Mouse (Mus musculus) cortical plate, adult 2 months (tissue): ENCODE data around the gene Nipbl. TPM values are rescaled to one million over a fixed set of nuclear protein-coding genes. Genes with fewer than 3 reads are reported as not detected.

Experiments
- H3K27ac ChIP-seq: fragments of 200-500 bp; 2 replicates; pipeline ENCODE4 v1.5.1; 2012; ENCODE audit warnings: low read length, control low read depth, inconsistent platforms; ENCODE audit not compliant: insufficient read depth
- H3K4me1 ChIP-seq: fragments of 200-500 bp; 2 replicates; pipeline ENCODE4 v1.6.1; 2011; ENCODE audit warnings: low read length; ENCODE audit not compliant: control insufficient read depth, insufficient read depth
- H3K4me3 ChIP-seq: fragments of 200-500 bp; 2 replicates; pipeline ENCODE4 v1.5.1; 2011; ENCODE audit warnings: mild to moderate bottlenecking, low read length, control low read depth; ENCODE audit not compliant: insufficient read depth
- CTCF ChIP-seq: fragments of 200-500 bp; IDR thresholded peaks from 2 replicates; pipeline ENCODE4 v1.5.1; 2011; ENCODE audit warnings: mild to moderate bottlenecking, control low read depth, low read length; ENCODE audit not compliant: insufficient read depth; ENCODE audit errors: extremely low read depth
- POLR2A ChIP-seq: fragments of 200-500 bp; IDR thresholded peaks from 2 replicates; pipeline ENCODE4 v1.6.1; 2011; ENCODE audit warnings: mild to moderate bottlenecking, low read length, control low read depth; ENCODE audit not compliant: insufficient read depth; ENCODE audit errors: extremely low read depth
- polyA plus RNA-seq: library from polyadenylated mRNA; depleted of rRNA; stranded (reverse); fragments of >200 nt; gene quantifications from 2 replicates; pipeline ENCODE4 v1.2.3, GENCODE M21; 2012

Nipbl gene
- polyA plus RNA-seq, 1 experiment: 10.3 TPM

DNA sequence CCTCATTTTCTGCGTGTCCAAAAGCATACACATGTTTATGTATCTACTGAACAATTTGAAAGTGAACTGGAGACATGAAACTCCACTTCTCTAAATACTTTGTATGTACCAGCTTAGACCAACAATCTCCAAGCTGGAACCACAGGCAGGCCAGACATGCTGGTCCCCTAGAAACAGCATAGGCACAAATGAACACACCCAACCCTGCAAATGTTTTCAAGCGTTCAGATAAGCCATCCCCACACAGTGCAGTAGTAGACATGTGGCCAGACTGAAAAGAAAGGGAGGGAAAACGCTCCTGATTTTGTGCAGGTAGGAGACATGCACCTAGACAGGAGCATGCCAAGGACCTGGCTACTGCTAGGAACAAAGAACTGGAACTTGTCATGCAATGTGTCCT is 52.5 kb downstream of the Nipbl start:
- Histone ChIP-seq H3K27ac (no peak overlapping the region), H3K4me1 (no peaks in the 10 kb centered on the region), H3K4me3 (no peak overlapping the region)
- TF ChIP-seq CTCF: no peak
- TF ChIP-seq POLR2A: no peak

DNA sequence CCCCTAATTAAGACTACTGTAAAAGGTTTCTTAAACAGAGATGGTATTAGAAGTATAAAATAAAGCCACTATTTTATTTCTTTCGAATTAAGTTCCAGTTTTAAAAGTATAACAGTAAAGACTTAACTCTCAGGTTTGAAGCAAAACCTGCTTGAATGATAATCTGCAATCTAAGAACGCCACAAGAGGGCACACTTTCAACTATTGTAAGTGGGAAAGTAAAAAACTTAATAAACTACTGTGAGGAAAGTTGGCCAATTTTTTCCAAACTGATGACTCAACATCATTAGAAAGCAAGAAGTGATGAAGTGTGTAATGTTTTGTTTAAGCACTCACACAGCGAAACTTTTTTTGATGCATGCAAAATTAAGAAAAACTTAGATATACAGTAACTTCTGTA is 62.0 kb downstream of the Nipbl start:
- H3K4me1 ChIP-seq: peaks cover 2% of the 10 kb centered on the region; the same call in 1 of the 2 replicates
- no peak overlapping the region for H3K4me3 ChIP-seq
- TF ChIP-seq CTCF (no peak), POLR2A (no peak)
- no peak overlapping the region for H3K27ac ChIP-seq

DNA sequence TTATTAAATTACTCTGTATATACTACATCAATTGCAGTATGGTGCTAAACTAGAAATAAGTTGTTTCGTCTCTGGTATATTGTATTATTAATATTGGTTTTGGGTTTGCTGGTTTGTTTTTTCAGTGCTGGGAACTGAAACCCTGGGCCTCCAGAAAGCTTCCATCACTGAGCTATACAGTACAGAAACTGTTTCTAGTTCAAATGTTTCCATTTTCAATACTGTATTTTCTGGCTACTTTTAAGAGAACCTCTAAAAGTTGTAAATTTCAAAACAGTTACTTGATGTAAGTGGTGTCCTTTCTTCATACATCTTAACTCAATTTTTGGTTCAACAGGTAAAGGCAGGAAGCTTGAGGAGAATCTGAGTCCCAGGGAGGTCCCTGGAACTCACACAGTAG is 68.6 kb downstream of the Nipbl start:
- Histone ChIP-seq H3K4me3 (no peak overlapping the region), H3K4me1 (no peaks in the 10 kb centered on the region), H3K27ac (no peak overlapping the region)
- TF ChIP-seq POLR2A (no peak), CTCF (no peak)

DNA sequence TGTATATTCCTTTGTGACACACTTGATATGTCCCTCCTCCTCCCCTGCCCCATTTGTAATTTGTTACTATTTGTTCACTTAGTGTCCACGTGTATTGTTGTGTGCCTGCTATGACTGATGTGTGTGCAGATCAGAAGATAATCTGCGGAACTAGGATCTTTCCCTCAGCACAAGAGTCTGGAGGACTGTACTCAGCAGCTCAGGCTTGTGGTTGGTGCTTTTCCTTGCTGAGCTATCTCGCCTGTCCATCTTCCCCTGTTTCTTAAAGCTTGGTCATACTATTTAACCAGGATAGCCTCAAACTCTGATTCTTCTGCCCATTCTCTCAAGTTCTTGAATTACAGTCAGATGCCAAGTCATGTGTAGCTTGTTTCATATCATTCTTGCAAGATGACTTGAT is 69.5 kb downstream of the Nipbl start:
- TF ChIP-seq CTCF (no peak), POLR2A (no peak)
- Histone ChIP-seq H3K4me1 (no peaks in the 10 kb centered on the region), H3K4me3 (no peak overlapping the region), H3K27ac (no peak overlapping the region)

DNA sequence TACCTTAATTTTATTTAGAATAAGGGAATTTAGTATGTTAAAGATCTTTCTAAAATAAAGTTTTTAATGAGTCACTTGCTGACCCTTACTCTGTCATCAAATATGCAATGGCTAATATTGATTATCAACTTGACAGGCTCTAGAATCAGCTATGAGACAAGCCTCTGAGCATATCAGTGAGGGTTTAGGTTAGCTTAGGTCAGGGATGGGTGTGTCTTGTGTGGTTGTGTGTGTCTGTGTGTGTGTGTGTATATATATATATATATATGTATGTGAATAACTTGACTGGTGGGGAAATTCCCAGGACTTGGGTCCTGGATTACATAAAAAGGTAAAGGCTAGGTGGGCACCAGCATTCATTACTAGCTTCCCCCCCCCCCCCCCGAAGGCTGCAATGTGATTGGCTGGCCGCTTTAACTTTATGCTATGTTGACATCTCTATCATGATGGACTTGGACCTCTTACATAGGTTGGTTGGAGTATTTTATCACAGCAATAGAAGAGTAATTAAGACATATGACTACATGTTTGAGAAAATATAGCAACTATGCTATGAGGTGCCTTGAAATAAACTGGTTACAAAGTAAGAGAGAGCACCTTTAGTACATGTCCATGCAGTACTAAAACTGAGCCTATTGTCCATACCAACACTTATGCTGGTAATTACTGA is 97.0 kb downstream of the Nipbl start:
- no peaks in the 10 kb centered on the region for H3K4me1 ChIP-seq
- TF ChIP-seq POLR2A: no peak
- TF ChIP-seq CTCF: no peak
- no peak overlapping the region for H3K4me3 ChIP-seq
- H3K27ac ChIP-seq: no peak overlapping the region

- Histone ChIP-seq H3K27ac (no peak overlapping the region), H3K4me1 (no peaks in the 10 kb centered on the region), H3K4me3 (no peak overlapping the region)
- TF ChIP-seq POLR2A: no peak
- no peak for TF ChIP-seq CTCF
Measured at GRCm38 (mm10) chr15:8340596-8340995, 103.7 kb downstream of the Nipbl start.

- no peak overlapping the region for H3K4me3 ChIP-seq
- no peak for TF ChIP-seq CTCF
- no peak for TF ChIP-seq POLR2A
- no peaks in the 10 kb centered on the region for H3K4me1 ChIP-seq
- no peak overlapping the region for H3K27ac ChIP-seq
Measured at GRCm38 (mm10) chr15:8331547-8331946, 112.7 kb downstream of the Nipbl start.

DNA sequence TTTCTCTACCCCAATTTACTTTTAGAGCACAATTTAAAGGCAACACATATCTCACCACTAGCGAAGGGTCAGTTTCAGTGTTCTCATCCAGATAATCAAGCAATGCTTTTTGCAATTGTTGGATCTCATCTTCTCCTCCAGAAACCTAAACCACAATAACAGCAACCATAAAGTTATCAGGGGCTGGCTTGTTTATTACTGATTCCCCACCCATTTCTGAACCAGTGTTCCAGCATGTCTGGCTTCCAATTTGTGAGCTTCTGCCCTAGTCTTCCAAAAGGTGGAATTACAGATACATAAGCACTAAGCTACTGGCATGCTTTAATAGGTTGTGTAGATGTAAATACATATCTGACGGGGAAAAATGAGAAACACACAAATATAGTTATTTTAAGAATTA is 118.6 kb downstream of the Nipbl start:
- no peak overlapping the region for H3K27ac ChIP-seq
- no peaks in the 10 kb centered on the region for H3K4me1 ChIP-seq
- TF ChIP-seq CTCF (no peak), POLR2A (no peak)
- no peak overlapping the region for H3K4me3 ChIP-seq

DNA sequence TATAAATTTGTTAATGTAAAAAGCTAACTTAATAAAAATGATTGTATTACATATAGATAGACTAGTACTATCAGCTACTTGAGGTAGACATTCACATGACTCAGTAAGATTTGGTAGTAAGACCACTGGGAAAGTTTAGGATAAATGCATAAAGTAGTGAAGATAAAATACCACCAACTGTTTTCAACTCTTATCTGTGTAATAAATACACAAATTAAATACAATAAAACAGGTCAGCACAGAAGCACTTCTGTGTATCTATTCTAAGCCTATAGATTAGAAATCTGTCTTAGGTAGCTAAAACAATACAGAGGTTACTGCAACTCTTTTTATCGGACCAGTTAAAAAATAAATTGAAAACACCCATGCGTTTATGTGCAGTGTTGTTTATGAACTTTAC is 119.4 kb downstream of the Nipbl start:
- Histone ChIP-seq H3K4me3 (no peak overlapping the region), H3K27ac (no peak overlapping the region), H3K4me1 (no peaks in the 10 kb centered on the region)
- TF ChIP-seq POLR2A (no peak), CTCF (no peak)

- Histone ChIP-seq H3K4me1 (no peaks in the 10 kb centered on the region), H3K27ac (no peak overlapping the region), H3K4me3 (no peak overlapping the region)
- no peak for TF ChIP-seq CTCF
- no peak for TF ChIP-seq POLR2A
Measured at GRCm38 (mm10) chr15:8324061-8324460, 120.2 kb downstream of the Nipbl start.

- no peak overlapping the region for H3K4me3 ChIP-seq
- no peak overlapping the region for H3K27ac ChIP-seq
- no peak for TF ChIP-seq POLR2A
- no peak for TF ChIP-seq CTCF
- H3K4me1 ChIP-seq: no peaks in the 10 kb centered on the region
Measured at GRCm38 (mm10) chr15:8321491-8321890, 122.8 kb downstream of the Nipbl start.
